Mouse (Mus musculus) cerebellum, postnatal 10 days (tissue): ENCODE measurements at regions not wholly inside any gene's neighbourhood (a gene's known extent, or its start where the extent isn't known, plus 50 kb on each side); places are given as distances from the start of the nearest gene placed in this dataset.
A peak's percentile ranks its signal among the peaks of the same experiment; 100 is the strongest.

Experiments used
- DNase-seq, 2 experiments: peaks; one replicate each; pipeline ENCODE4 v3.0.0; 2021; ENCODE audit warnings: mixed read lengths in 2 of 2

GRCm38 (mm10) chrX:78797642-78798041 is 60.1 kb downstream of the Fam47c start:
- peak; percentile 0 to 51 for DNase-seq
